Mouse (Mus musculus): Measurements from ENCODE around the gene Tlr9. TPM values are rescaled to one million over a fixed set of nuclear protein-coding genes. Genes with fewer than 3 reads are reported as not detected.

Gene Tlr9
- total RNA-seq, 2 experiments from 2014 or later = 0.43 TPM

DNA sequence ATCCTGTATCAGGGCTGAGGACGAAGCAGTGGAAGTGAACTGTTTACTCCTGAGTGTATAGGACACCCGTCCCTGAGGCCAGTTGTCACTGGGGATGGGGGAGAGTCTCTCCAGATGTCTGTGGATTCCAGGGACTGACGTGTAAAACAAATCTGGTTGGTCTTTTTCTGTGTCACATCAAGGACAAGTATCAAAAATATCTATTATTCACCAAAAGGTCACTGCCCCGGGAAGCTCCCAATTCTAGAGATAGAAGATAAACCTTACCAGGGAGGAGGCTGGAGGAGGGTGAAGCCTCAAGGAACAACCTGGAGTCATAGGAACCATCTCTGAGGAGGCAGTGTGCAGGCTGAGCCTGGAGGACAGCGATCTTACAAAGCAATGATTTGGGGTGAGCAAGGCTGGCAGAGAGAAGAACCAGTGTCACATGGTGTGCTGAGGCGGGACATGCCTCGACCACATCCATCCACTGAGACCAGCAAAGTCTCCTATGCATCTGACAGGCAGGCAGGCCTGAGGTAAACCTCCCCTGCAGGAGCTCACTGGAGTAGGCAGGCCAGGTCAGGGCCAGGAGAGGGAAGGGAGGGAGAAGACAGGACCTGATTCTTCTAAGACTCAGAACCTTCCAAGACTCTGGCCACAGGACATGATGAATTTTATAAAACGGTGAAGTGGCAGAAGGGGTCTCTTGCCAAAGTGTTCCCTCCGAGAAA is 46.8 kb downstream of the Tlr9 start:
- no peak for DNase-seq

DNA sequence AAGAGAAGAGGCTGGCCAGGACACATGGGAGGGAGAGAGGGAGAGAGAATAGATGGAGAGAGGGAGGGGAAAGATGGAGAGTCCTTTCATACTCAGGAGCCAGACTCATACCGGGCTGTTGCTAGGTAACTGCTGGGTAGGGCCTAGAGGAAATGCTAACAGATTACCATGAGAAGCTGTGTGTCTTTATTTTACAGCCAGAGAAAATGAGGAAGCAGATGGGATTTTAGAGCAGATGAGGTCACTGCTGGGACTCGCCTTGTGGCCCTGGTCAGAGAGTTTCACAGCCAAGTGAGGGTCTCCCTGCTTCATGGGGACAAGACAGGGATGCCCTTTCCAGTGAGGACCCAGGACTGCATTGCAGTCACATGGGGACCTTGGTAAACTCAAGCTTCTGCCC is 47.5 kb downstream of the Tlr9 start:
- no peak for DNase-seq

DNA sequence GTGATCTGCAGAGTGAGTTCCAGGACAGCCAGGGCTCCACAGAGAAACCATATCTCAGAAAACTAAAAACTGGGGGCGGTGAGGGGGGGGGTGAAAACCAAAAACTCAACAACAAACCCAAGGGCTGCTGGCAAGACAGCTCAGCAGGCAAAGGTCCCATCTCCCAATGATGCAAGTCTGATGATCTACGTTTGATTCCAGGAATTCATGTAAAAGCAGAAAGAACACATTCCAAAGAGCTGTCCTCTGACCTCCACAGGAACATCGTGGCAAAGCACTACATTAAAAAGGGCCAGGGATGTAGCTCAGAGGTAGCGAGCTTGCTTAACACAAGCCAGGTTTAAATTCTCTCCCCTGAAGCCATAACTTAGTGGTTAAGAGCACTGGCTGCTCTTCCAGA is 48.3 kb downstream of the Tlr9 start:
- no peak for DNase-seq

DNA sequence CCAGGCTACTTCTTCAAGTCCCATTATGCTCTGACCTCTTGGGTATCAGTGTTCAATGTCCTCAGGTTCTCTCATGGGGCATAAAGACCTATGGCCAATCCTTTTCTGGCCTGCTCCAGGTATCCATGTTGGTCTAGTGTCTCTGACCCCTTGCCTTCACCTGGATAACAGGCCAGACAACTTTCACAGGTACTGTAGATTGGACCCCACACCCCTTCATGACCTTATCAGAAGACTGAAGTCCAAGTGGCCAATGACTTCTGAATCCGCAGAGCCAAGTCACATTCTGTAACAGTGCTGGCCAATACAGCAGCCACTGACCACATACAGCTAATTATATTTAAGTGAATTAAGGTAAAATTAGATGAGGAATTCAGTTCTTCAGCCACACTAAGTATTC is 49.9 kb downstream of the Tlr9 start:
- DNase-seq = no peak

DNA sequence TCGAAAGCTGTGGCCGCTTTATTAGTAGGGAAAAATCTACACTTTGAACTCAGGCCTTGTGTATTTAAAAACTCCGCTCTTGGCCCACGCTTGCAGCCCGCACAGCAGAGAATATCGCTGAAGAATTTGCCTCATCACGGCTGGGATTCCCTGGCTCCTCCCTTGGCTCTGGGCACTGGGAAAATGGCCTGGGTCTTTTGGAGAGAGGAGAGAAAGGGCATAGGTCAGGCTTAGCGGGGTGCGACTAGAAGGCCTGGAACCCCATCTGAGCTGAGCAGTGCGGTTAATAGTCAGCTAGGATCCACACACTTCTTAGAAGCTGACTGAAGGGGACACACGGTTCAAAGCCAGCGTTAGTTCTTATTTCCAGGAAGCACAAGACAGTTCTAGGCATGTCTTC is 50.9 kb downstream of the Tlr9 start:
- no peak for DNase-seq

DNA sequence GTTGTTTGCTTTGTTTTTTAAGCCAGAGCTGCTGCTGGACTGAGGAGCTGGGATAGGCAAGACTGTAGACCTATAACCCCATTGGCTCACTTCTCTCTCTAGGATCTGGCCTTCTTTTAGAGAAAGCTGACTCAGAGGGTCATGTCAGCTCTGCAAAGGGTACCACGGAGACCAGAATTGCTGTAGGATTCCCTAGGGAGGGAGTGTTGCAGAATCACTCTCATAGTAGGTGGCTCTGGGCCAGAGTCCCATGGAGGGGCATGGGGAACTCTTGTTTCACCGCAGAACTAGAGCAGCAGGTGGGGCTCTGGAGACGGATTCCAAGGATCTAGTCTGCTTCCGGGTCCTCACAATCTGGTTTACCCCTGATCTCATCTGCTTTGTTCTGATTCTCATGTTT is 51.4 kb downstream of the Tlr9 start:
- DNase-seq = no peak

DNA sequence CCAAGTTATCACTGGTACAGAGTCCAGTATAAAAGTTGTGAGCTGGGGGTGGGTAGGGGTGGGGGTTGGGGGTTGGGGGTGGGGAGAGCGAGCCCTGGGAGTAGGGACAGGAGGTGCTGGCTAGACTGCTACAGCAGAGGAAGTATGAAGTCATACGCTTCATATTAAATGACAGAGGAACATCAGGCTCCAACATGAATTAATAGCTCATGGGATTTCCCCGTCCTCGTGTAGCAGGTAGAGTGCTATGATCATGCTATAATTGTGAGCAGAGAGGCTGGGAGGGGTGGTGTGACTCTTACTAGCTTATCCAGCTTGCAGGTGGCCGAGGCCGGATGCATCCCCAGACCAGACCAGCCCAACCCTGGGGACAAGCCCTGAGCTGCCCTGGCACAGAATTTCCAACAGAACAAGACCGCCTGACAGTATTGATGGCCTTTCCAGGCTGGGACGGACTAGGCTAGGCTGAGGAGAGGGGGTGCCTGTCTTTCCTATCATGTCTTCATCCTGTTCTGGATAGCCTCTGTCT is 52.3 kb downstream of the Tlr9 start:
- DNase-seq = no peak

DNA sequence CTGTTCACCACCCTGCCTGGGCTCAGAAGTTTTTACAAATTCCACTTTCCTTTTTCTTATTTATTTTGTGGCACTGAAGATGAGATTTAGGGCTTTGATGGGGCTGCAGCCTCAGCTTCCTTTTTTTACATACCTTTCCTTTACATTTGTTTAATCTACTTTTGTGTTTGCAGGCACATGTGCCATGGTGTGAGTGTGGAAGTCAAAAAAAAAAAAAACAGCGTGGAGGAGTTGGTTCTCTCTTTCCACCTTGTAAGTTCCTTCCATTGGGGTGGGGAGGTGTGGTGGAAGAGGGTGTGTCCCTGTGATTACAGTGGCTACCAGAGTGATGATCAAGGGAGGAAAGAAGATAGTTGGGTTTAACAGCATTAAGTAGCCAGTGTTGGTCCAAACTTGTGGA is 53.4 kb downstream of the Tlr9 start:
- no peak for DNase-seq

Small RNA genes lying within 50 kb of the gene (microRNA-seq; reads per million reads assigned to microRNA genes)
- gene Mirlet7g = 101,659 to 103,183 reads per million in 2 experiments

Other genes starting within 250 kb of the Tlr9 start
- gene Col6a4, start 125.8 kb upstream of the Tlr9 start, total RNA-seq (2021) = under 1 TPM; 0.07 to 0.09 TPM
- gene Glyctk, start 64.5 kb upstream of the Tlr9 start, total RNA-seq (2021) = 1 to 10 TPM; 2.3 to 3.5 TPM
- gene Wdr82, start 51.7 kb upstream of the Tlr9 start, total RNA-seq (2021) = 10 to 100 TPM; 90.0 to 98.5 TPM
- 10 to 100 TPM; 14.0 to 14.8 TPM for gene Ppm1m, start 22.9 kb upstream of the Tlr9 start, total RNA-seq (2021)
- gene Twf2, start 19.5 kb upstream of the Tlr9 start, total RNA-seq (2021) = 10 to 100 TPM; 62.1 to 63.6 TPM
- gene Alas1, start 26.1 kb downstream of the Tlr9 start, total RNA-seq (2021) = 100 to 1,000 TPM; 404 to 423 TPM
- gene Poc1a, start 58.5 kb downstream of the Tlr9 start, total RNA-seq (2021) = 10 to 100 TPM; 17.0 to 19.3 TPM
- gene Dusp7, start 146.0 kb downstream of the Tlr9 start, total RNA-seq (2021) = 10 to 100 TPM; 26.2 to 33.5 TPM
- gene Rpl29, start 206.9 kb downstream of the Tlr9 start, total RNA-seq (2021) = 100 to 1,000 TPM; 471 to 490 TPM
- gene Acy1, start 215.7 kb downstream of the Tlr9 start, total RNA-seq (2021) = 10 to 100 TPM; 20.5 to 20.6 TPM
- 1 to 10 TPM; 4.5 to 5.0 TPM for gene Abhd14b, start 224.9 kb downstream of the Tlr9 start, total RNA-seq (2021)
- 10 to 100 TPM; 23.7 to 26.1 TPM for gene Abhd14a, start 225.1 kb downstream of the Tlr9 start, total RNA-seq (2021)
- gene Pcbp4, start 230.7 kb downstream of the Tlr9 start, total RNA-seq (2021) = 100 to 1,000 TPM in 1 of 2 experiments, 10 to 100 TPM in 1; 96.8 to 101 TPM
- gene Gpr62, start 243.3 kb downstream of the Tlr9 start, total RNA-seq (2021) = under 1 TPM in 1 of 2 experiments, not detected in 1; 0.14 TPM